Mouse (Mus musculus): ENCODE data around the gene Gm21060. TPM values are rescaled to one million over a fixed set of nuclear protein-coding genes. Genes with fewer than 3 reads are reported as not detected.
"Not testable (repeated sequence)": the region's sequence is repeated elsewhere in the genome, so short reads cannot be mapped to it uniquely, and the experiment has no call there.

The Gm21060 gene
- polyA plus RNA-seq, 1 experiment from 2014 or later: not detected

- Histone ChIP-seq H3K9ac (ENCODE audit: low read depth, low read length) (no peak overlapping the region), H3K36me3 (ENCODE audit: control insufficient read depth, insufficient read depth) (no peaks in the 10 kb centered on the region), H3K4me1 (replicated peaks; ENCODE audit: control insufficient read depth, insufficient read depth, low read length) (no peaks in the 10 kb centered on the region; the same call in 1 of the 2 replicates), H3K4me3 (ENCODE audit: low read depth, low read length) (no peak overlapping the region), H3K4me2 (replicated peaks; ENCODE audit: low read depth) (no peak overlapping the region), H3K9me3 (ENCODE audit: control insufficient read depth) (no peaks in the 10 kb centered on the region), H3K27me3 (replicated peaks; ENCODE audit: control insufficient read depth, insufficient read depth, low read length) (no peaks in the 10 kb centered on the region), H3K27ac (ENCODE audit: low read depth, low read length) (no peak overlapping the region)
- ATAC-seq: no peak
- TF ChIP-seq CTCF (IDR thresholded peaks at IDR 0.05; ENCODE audit: low read depth): no peak
Measured at GRCm38 (mm10) chr19:61264933-61265332, 31.9 kb downstream of the Gm21060 start.

DNA sequence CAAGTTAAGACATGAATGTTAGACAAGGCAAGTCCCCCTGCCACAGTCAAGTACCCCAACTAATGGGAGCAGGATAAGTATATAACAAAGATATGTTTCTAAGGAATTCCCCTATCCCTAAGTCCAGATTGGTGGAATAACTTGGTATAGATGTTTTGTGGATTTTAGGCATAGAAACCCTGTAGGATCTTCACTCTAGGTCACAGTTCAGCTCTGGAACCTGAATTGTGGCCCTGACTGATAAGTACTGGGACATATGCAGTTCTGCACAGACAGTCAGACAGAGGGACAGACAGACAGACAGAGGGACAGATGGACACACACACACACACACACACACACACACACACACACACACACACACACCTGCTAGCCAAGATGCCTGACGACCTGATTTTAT, 32.6 kb downstream of the Gm21060 start:
- no peak overlapping the region for H3K9ac ChIP-seq (ENCODE audit: low read depth, low read length)
- 100% methylated on average over 1 of the region's 1 CpGs for WGBS
- no peak for TF ChIP-seq CTCF (IDR thresholded peaks at IDR 0.05; ENCODE audit: low read depth)
- no peak overlapping the region for H3K27ac ChIP-seq (ENCODE audit: low read depth, low read length)
- H3K9me3 ChIP-seq (ENCODE audit: control insufficient read depth): no peaks in the 10 kb centered on the region
- no peaks in the 10 kb centered on the region; the same call in 1 of the 2 replicates for H3K4me1 ChIP-seq (replicated peaks; ENCODE audit: control insufficient read depth, insufficient read depth, low read length)
- H3K4me2 ChIP-seq (replicated peaks; ENCODE audit: low read depth): no peak overlapping the region
- H3K27me3 ChIP-seq (replicated peaks; ENCODE audit: control insufficient read depth, insufficient read depth, low read length): no peaks in the 10 kb centered on the region
- H3K4me3 ChIP-seq (ENCODE audit: low read depth, low read length): no peak overlapping the region
- H3K36me3 ChIP-seq (ENCODE audit: control insufficient read depth, insufficient read depth): no peaks in the 10 kb centered on the region
- ATAC-seq: no peak

GRCm38 (mm10) chr19:61261241-61261640, 35.6 kb downstream of the Gm21060 start:
- Histone ChIP-seq H3K27ac (ENCODE audit: low read depth, low read length) (no peak overlapping the region), H3K27me3 (replicated peaks; ENCODE audit: control insufficient read depth, insufficient read depth, low read length) (no peaks in the 10 kb centered on the region), H3K4me1 (replicated peaks; ENCODE audit: control insufficient read depth, insufficient read depth, low read length) (no peaks in the 10 kb centered on the region; the same call in 1 of the 2 replicates), H3K36me3 (ENCODE audit: control insufficient read depth, insufficient read depth) (no peaks in the 10 kb centered on the region), H3K4me2 (replicated peaks; ENCODE audit: low read depth) (no peak overlapping the region), H3K4me3 (ENCODE audit: low read depth, low read length) (no peak overlapping the region), H3K9ac (ENCODE audit: low read depth, low read length) (no peak overlapping the region), H3K9me3 (ENCODE audit: control insufficient read depth) (no peaks in the 10 kb centered on the region)
- TF ChIP-seq CTCF (IDR thresholded peaks at IDR 0.05; ENCODE audit: low read depth): no peak
- no peak for ATAC-seq
- WGBS: 88% methylated on average over 1 of the region's 1 CpGs

GRCm38 (mm10) chr19:61257733-61258132, 39.1 kb downstream of the Gm21060 start:
- Histone ChIP-seq H3K27me3 (replicated peaks; ENCODE audit: control insufficient read depth, insufficient read depth, low read length) (no peaks in the 10 kb centered on the region), H3K4me2 (replicated peaks; ENCODE audit: low read depth) (no peak overlapping the region), H3K36me3 (ENCODE audit: control insufficient read depth, insufficient read depth) (no peaks in the 10 kb centered on the region), H3K4me3 (ENCODE audit: low read depth, low read length) (no peak overlapping the region), H3K27ac (ENCODE audit: low read depth, low read length) (no peak overlapping the region), H3K4me1 (replicated peaks; ENCODE audit: control insufficient read depth, insufficient read depth, low read length) (no peaks in the 10 kb centered on the region; the same call in 1 of the 2 replicates), H3K9ac (ENCODE audit: low read depth, low read length) (no peak overlapping the region), H3K9me3 (ENCODE audit: control insufficient read depth) (no peaks in the 10 kb centered on the region)
- WGBS: 92% methylated on average over 18 of the region's 18 CpGs
- no peak for TF ChIP-seq CTCF (IDR thresholded peaks at IDR 0.05; ENCODE audit: low read depth)
- no peak for ATAC-seq

- H3K9me3 ChIP-seq (ENCODE audit: control insufficient read depth): no peaks in the 10 kb centered on the region
- WGBS: 78% methylated on average over 7 of the region's 7 CpGs
Measured at GRCm38 (mm10) chr19:61256166-61256887, 40.5 kb downstream of the Gm21060 start.

DNA sequence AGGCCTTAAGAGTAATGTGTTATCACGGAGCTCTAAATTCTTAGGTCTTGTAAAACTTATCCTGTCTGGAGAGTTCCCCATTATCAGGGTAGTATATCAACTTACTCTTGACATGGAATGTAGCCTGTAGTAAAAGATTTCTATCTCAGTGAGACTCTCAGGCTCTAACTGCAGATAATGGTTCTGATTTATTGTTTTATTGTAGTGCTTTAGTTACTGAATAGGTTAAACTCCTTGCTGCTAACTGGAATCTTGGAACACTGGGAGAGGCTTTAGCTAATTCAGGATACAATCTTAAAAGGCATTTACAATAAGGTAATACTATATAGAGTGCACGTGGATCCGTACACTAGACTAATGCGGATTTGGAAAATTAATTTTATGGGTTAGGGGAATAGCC, 49.5 kb downstream of the Gm21060 start:
- H3K36me3 ChIP-seq (ENCODE audit: control insufficient read depth, insufficient read depth); H3K27ac ChIP-seq (ENCODE audit: low read depth, low read length); H3K4me1 ChIP-seq (replicated peaks; ENCODE audit: control insufficient read depth, insufficient read depth, low read length); H3K9ac ChIP-seq (ENCODE audit: low read depth, low read length); H3K27me3 ChIP-seq (replicated peaks; ENCODE audit: control insufficient read depth, insufficient read depth, low read length); H3K9me3 ChIP-seq (ENCODE audit: control insufficient read depth); ATAC-seq; H3K4me2 ChIP-seq (replicated peaks; ENCODE audit: low read depth); H3K4me3 ChIP-seq (ENCODE audit: low read depth, low read length): not testable (repeated sequence)
- 31% methylated on average over 4 of the region's 4 CpGs for WGBS

More at GRCm38 (mm10) chr19:61256166-61256887, 40.5 kb downstream of the Gm21060 start:
- Histone ChIP-seq H3K4me1 (replicated peaks; ENCODE audit: control insufficient read depth, insufficient read depth, low read length) (no peaks in the 10 kb centered on the region; the same call in 1 of the 2 replicates), H3K36me3 (ENCODE audit: control insufficient read depth, insufficient read depth) (no peaks in the 10 kb centered on the region), H3K9ac (ENCODE audit: low read depth, low read length) (no peak overlapping the region), H3K4me3 (ENCODE audit: low read depth, low read length) (no peak overlapping the region), H3K27me3 (replicated peaks; ENCODE audit: control insufficient read depth, insufficient read depth, low read length) (no peaks in the 10 kb centered on the region), H3K4me2 (replicated peaks; ENCODE audit: low read depth) (no peak overlapping the region), H3K27ac (ENCODE audit: low read depth, low read length) (no peak overlapping the region)
- TF ChIP-seq CTCF (IDR thresholded peaks at IDR 0.05; ENCODE audit: low read depth): no peak
- no peak for ATAC-seq

Other genes with a start within 250 kb of the Gm21060 start
- 25.8 and 28.3 TPM in 2 replicates for gene Zfp950, start 156.2 kb downstream of the Gm21060 start, polyA plus RNA-seq (2015; fragmentation: Nextera tagmentation; extraction: Ambion mirVana)
- 0.09 TPM in 1 of 2 replicates, not detected in the other for gene Gm7102, start 120.8 kb downstream of the Gm21060 start, polyA plus RNA-seq (2015; fragmentation: Nextera tagmentation; extraction: Ambion mirVana)
- gene Gm6020, start 113.2 kb downstream of the Gm21060 start, polyA plus RNA-seq (2015; fragmentation: Nextera tagmentation; extraction: Ambion mirVana): not detected in 2 replicates
- 13.2 and 21.9 TPM in 2 replicates for gene Csf2ra, start 68.6 kb downstream of the Gm21060 start, polyA plus RNA-seq (2015; fragmentation: Nextera tagmentation; extraction: Ambion mirVana)